Mouse (Mus musculus) left cerebral cortex, adult 2 months (tissue): ENCODE data around the gene Six5. TPM values are rescaled to one million over a fixed set of nuclear protein-coding genes. Genes with fewer than 3 reads are reported as not detected.

Experiments used
- DNase-seq, 2 experiments: peaks; one replicate each; pipeline ENCODE4 v3.0.0; 2021 to 2022; ENCODE audit warnings: low spot score in 2 of 2, mixed read lengths in 1 of 2; ENCODE audit errors: extremely low spot score in 1 of 2
- H3K27ac ChIP-seq: fragments of 200-600 bp; 2 replicates; pipeline ENCODE4 v1.8.1; 2022
- H3K4me3 ChIP-seq: fragments of 200-600 bp; 2 replicates; pipeline ENCODE4 v1.8.1; 2022
- CTCF ChIP-seq: fragments of 200-600 bp; IDR thresholded peaks from 2 replicates; pipeline ENCODE4 v1.8.1; 2022; ENCODE audit warnings: antibody characterized with exemption, mild to moderate bottlenecking, moderate library complexity
- intact Hi-C: fragments of 180-260 bp; cut with DNase I; formaldehyde crosslinking; loops from one replicate; pipeline ENCODE4 v1.15.1; 2025
- total RNA-seq, 2 experiments: library from RNA; stranded (reverse); gene quantifications; 2 replicates each; pipeline ENCODE4 v1.2.3; 2021

Gene Six5
- total RNA-seq, 2 experiments from 2014 or later = 1.9 to 2.0 TPM

- no peak for TF ChIP-seq CTCF
- no peak for DNase-seq
- intact Hi-C loops = no loop called here
- no peak overlapping the region for H3K27ac ChIP-seq
- no peak overlapping the region for H3K4me3 ChIP-seq
Measured at GRCm38 (mm10) chr7:19104486-19104885, 10.1 kb downstream of the Six5 start.

GRCm38 (mm10) chr7:19107436-19107835 lies 13.0 kb downstream of the Six5 start:
- intact Hi-C loops = no loop called here
- TF ChIP-seq CTCF = no peak
- Histone ChIP-seq H3K4me3 (no peak overlapping the region), H3K27ac (no peak overlapping the region)
- no peak for DNase-seq

- intact Hi-C loops = no loop called here
- Histone ChIP-seq H3K27ac (no peak overlapping the region), H3K4me3 (no peak overlapping the region)
- no peak for DNase-seq
- no peak for TF ChIP-seq CTCF
Measured at GRCm38 (mm10) chr7:19109565-19109964, 15.2 kb downstream of the Six5 start.

- TF ChIP-seq CTCF = peak; percentile 17
- intact Hi-C loops = no loop called here
- DNase-seq = peak; percentile 59 to 65
- H3K4me3 ChIP-seq = peak within 1 kb of the TSS; percentile 34
- no peak within 1 kb of the TSS for H3K27ac ChIP-seq
Measured at GRCm38 (mm10) chr7:19118028-19118771, 23.8 kb downstream of the Six5 start, which contains the start of gene Gm4969. TSS of gene Gm4969 (minus strand) at chr7:19118368.

- intact Hi-C loops = no loop called here
- TF ChIP-seq CTCF = no peak
- Histone ChIP-seq H3K4me3 (no peak overlapping the region), H3K27ac (no peak overlapping the region)
- DNase-seq = no peak
Measured at GRCm38 (mm10) chr7:19119083-19119482, 24.7 kb downstream of the Six5 start.

- intact Hi-C loops = no loop called here
- DNase-seq = peak; percentile 88 to 90
- H3K27ac ChIP-seq = peak within 1 kb of the TSS; percentile 80
- TF ChIP-seq CTCF = no peak
- H3K4me3 ChIP-seq = peak within 1 kb of the TSS; percentile 86
Measured at GRCm38 (mm10) chr7:19119631-19120429, 25.4 kb downstream of the Six5 start, which contains the start of gene Fbxo46. TSS of gene Fbxo46 (plus strand) at chr7:19119859.

- no peak overlapping the region for H3K4me3 ChIP-seq
- TF ChIP-seq CTCF = no peak
- DNase-seq = no peak
- intact Hi-C loops = no loop called here
- no peak overlapping the region for H3K27ac ChIP-seq
Measured at GRCm38 (mm10) chr7:19121686-19122085, 27.3 kb downstream of the Six5 start.

- DNase-seq = no peak
- intact Hi-C loops = no loop called here
- TF ChIP-seq CTCF = no peak
- Histone ChIP-seq H3K27ac (no peak overlapping the region), H3K4me3 (no peak overlapping the region)
Measured at GRCm38 (mm10) chr7:19124713-19125112, 30.3 kb downstream of the Six5 start.

GRCm38 (mm10) chr7:19127744-19128143 lies 33.4 kb downstream of the Six5 start:
- no peak for TF ChIP-seq CTCF
- Histone ChIP-seq H3K4me3 (no peak overlapping the region), H3K27ac (no peak overlapping the region)
- no peak for DNase-seq
- intact Hi-C loops = no loop called here

GRCm38 (mm10) chr7:19129396-19129795 lies 35.0 kb downstream of the Six5 start:
- intact Hi-C loops = no loop called here
- TF ChIP-seq CTCF = no peak
- DNase-seq = no peak
- Histone ChIP-seq H3K27ac (no peak overlapping the region), H3K4me3 (no peak overlapping the region)

- Histone ChIP-seq H3K27ac (peak overlapping the region; percentile 95), H3K4me3 (peak overlapping the region; percentile 45)
- no peak for DNase-seq
- intact Hi-C loops = no loop called here
- TF ChIP-seq CTCF = peak; percentile 35
Measured at GRCm38 (mm10) chr7:19130657-19131056, 36.3 kb downstream of the Six5 start.

GRCm38 (mm10) chr7:19131324-19131848 lies 37.0 kb downstream of the Six5 start:
- peak; percentile 94 to 96 for DNase-seq
- peak overlapping the region; percentile 45 for H3K4me3 ChIP-seq
- intact Hi-C loops = no loop called here
- TF ChIP-seq CTCF = peak; percentile 90
- H3K27ac ChIP-seq = peak overlapping the region; percentile 95
